Mouse (Mus musculus): ENCODE data around the gene Uqcc3.

- no peak for TF ChIP-seq POLR2A (IDR thresholded peaks at IDR 0.05; ENCODE audit: control insufficient read depth, low read depth, low read length)
- TF ChIP-seq CTCF (IDR thresholded peaks at IDR 0.05; ENCODE audit: control insufficient read depth, insufficient read depth, insufficient replicate concordance, low read depth, low read length), result no peak
Measured at GRCm38 (mm10) chr19:8830664-8831063, 50.1 kb downstream of the Uqcc3 start.
